12 mouse cellular contexts compared by ENCODE assay signal in the genomic region with DNA sequence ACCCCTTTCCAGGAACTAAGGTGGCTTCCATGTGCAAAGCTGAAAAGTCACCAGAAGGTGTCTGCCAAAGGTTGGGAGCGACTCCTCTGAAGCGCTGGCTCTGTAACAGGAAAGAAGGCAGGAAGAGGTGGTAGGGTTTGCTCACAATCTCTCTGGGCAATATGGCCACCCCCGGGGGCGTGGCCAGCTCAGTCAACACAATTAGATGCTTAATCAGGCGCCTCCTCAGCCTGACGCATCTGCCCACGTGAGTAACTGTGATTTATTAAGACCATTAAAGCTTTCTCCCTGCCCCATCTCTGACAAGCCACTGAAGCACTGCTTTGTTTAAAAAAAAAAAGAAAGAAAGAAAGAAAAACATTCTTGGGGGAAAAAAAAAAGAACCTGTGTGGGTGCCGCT. TPM values are rescaled to one million over a fixed set of nuclear protein-coding genes. Genes with fewer than 3 reads are reported as not detected.
DNase-seq lines count a peak whose midpoint lies in the region; ATAC-seq and TF ChIP-seq lines count a peak whose summit lies in the region.
"Had no signal": no experiment of that assay in that cellular context is flagged by ENCODE, and none has a peak within 500 bp of the region (broad histone marks: within the 10 kb centered on the region; RNA-seq: fewer than 3 reads in every experiment).

No protein-coding gene starts in this region.

- peak overlapping the region; percentile 69 for H3K27ac ChIP-seq in kidney, embryonic 16.5 days (ENCODE audit: low read length)
- H3K27ac ChIP-seq in small intestine, adult 2 months (ENCODE audit: insufficient read depth, low read depth, low read length), result peak overlapping the region; percentile 95
- H3K27ac ChIP-seq: layer of hippocampus, adult 2 months had no signal

- no peaks in the 10 kb centered on the region for H3K27me3 ChIP-seq in kidney, embryonic 16.5 days (ENCODE audit: insufficient read depth, low read length)
- no peaks in the 10 kb centered on the region for H3K27me3 ChIP-seq in small intestine, adult 2 months (ENCODE audit: control insufficient read depth, insufficient read depth, low read length)
- H3K27me3 ChIP-seq: heart, embryonic 12.5 days had no signal

- peaks cover 67% of the 10 kb centered on the region for H3K4me1 ChIP-seq in kidney, embryonic 16.5 days (ENCODE audit: insufficient read depth, low read length)
- peaks cover 79% of the 10 kb centered on the region for H3K4me1 ChIP-seq in small intestine, adult 2 months (ENCODE audit: control insufficient read depth, insufficient read depth, insufficient read length, low read length)

- no peak overlapping the region for H3K9ac ChIP-seq in kidney, embryonic 16.5 days (replicated peaks; ENCODE audit: low read length)
- H3K9ac ChIP-seq: heart, embryonic 12.5 days had no signal

- no peak overlapping the region for H3K4me3 ChIP-seq in kidney, embryonic 16.5 days (ENCODE audit: low read length)
- no peak overlapping the region for H3K4me3 ChIP-seq in small intestine, adult 2 months (ENCODE audit: low read depth, low read length)
- H3K4me3 ChIP-seq: heart, embryonic 12.5 days; layer of hippocampus, adult 2 months; midbrain, embryonic 10.5 days had no signal

- no peak for DNase-seq in kidney, adult 11 months
- peak; percentile 57 for DNase-seq in MN1 (ENCODE audit: low spot score)
- no peak for DNase-seq in right cerebral cortex, postnatal 25 days

- no peak; the same call in 1 of the 2 replicates for TF ChIP-seq POLR2A in small intestine, adult 2 months (IDR thresholded peaks at IDR 0.05; ENCODE audit: low read depth, low read length)

- H3K36me3 ChIP-seq in kidney, embryonic 16.5 days (ENCODE audit: insufficient read depth, low read length), result no peaks in the 10 kb centered on the region
- no peaks in the 10 kb centered on the region for H3K36me3 ChIP-seq in small intestine, adult 2 months (ENCODE audit: control insufficient read depth, insufficient read depth, low read length)
- H3K36me3 ChIP-seq: heart, embryonic 12.5 days; midbrain, embryonic 10.5 days had no signal

- no peak for TF ChIP-seq CTCF in small intestine, adult 2 months (IDR thresholded peaks at IDR 0.05; ENCODE audit: extremely low read depth, insufficient read length, insufficient replicate concordance, low read depth, low read length)

- ATAC-seq in kidney, embryonic 16.5 days (ENCODE audit: low FRiP score, low TSS enrichment), result peak; percentile 29; the same call in 1 of the 2 replicates
- peak; percentile 29 for ATAC-seq in inflammation-experienced regulatory T-cells, adult 6 months
- no peak for ATAC-seq in megakaryocyte, adult 5-6 weeks (ENCODE audit: poor library complexity, severe bottlenecking)
- no peak for ATAC-seq in erythroblast, adult 5-6 weeks (replicated peaks; ENCODE audit: low FRiP score, poor library complexity, severe bottlenecking)

- 13% methylated on average over 8 of the region's 8 CpGs for WGBS in kidney, embryonic 16.5 days
- WGBS in small intestine, adult 2 months, result 20% methylated on average over 8 of the region's 8 CpGs

- H3K4me2 ChIP-seq in kidney, embryonic 16.5 days (replicated peaks; ENCODE audit: low read depth, low read length), result no peak overlapping the region; the same call in 1 of the 2 replicates
- H3K4me2 ChIP-seq: heart, embryonic 12.5 days; liver, embryonic 11.5 days had no signal

- H3K9me3 ChIP-seq in kidney, embryonic 16.5 days (ENCODE audit: low read length), result no peaks in the 10 kb centered on the region
- H3K9me3 ChIP-seq: heart, embryonic 12.5 days; midbrain, embryonic 10.5 days had no signal

RNA-seq across cellular contexts. Expression of a gene that starts 22.1 kb away (rescaled TPM):
- 11.1 and 11.6 TPM in 2 replicates for polyA plus RNA-seq in kidney, embryonic 16.5 days (2015; fragmentation: Nextera tagmentation; extraction: Ambion mirVana)
- polyA plus RNA-seq in inflammation-experienced regulatory T-cells, adult 6 months (2017; shearing (Covaris generic)), result 1 to 10 TPM in 2 of 3 experiments, not detected in 1; 2.9 to 3.9 TPM
- polyA plus RNA-seq in small intestine, adult 2 months (2012; rRNA removed), result 3.3 and 5.9 TPM in 2 replicates
- 0.21 TPM in 1 of 2 replicates, not detected in the other for total RNA-seq in megakaryocyte, adult 5-6 weeks (2015)
- total RNA-seq in megakaryocyte, adult 5-6 weeks (2017), result 0.16 and 0.22 TPM in 2 replicates
- not detected in 2 replicates for total RNA-seq in erythroblast, adult 5-6 weeks (2015; ENCODE audit: low replicate concordance)
- not detected in 2 replicates for total RNA-seq in erythroblast, adult 5-6 weeks (2017; ENCODE audit: low replicate concordance)

Comparison
In these comparisons a context has a peak if more than half of its experiments do, and no peak if none do; other contexts are left out.
1. ATAC-seq: peak in kidney, embryonic 16.5 days (single experiment) and inflammation-experienced regulatory T-cells, adult 6 months (single experiment); none in megakaryocyte, adult 5-6 weeks (single experiment) and erythroblast, adult 5-6 weeks (single experiment).